Comparison of ENCODE assay signal across 14 mouse cellular contexts in the genomic region with DNA sequence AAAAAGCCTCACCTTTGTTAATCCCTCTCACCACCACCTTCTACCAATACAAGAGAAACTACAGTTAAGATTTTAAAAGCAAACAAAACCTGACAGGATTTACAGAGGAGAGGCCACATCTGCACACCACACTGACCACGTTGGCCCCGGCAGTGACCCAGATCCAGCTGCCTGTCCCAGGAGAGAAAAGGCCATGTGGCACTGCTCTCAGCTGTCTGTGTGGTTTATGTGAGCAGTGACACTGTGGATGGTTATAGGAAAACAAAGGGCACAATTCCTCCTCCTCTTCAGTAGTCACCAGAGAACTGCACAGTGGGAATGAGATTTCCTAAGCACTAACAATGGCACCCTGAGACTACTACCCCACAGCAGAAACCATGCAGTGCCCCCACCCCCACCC. TPM values are rescaled to one million over a fixed set of nuclear protein-coding genes. Genes with fewer than 3 reads are reported as not detected.
DNase-seq lines count a peak whose midpoint lies in the region; ATAC-seq and TF ChIP-seq lines count a peak whose summit lies in the region.
"Had no signal": no experiment of that assay in that cellular context is flagged by ENCODE, and none has a peak within 500 bp of the region (broad histone marks: within the 10 kb centered on the region; RNA-seq: fewer than 3 reads in every experiment).

No protein-coding gene starts in this region.

- WGBS in forebrain, embryonic 10.5 days: 59% methylated on average over 2 of the region's 2 CpGs
- whole genome bisulfite sequencing in forebrain, postnatal 0 days: 61% methylated on average over 2 of the region's 2 CpGs
- 42% methylated on average over 2 of the region's 2 CpGs for WGBS in hindbrain, embryonic 11.5 days
- WGBS in hindbrain, embryonic 16.5 days: 46% methylated on average over 2 of the region's 2 CpGs
- 37% methylated on average over 2 of the region's 2 CpGs for WGBS in neural tube, embryonic 11.5 days

- no peaks in the 10 kb centered on the region for H3K36me3 ChIP-seq in forebrain, embryonic 10.5 days (replicated peaks)
- H3K36me3 ChIP-seq in forebrain, postnatal 0 days (ENCODE audit: insufficient read depth): peaks cover 15% of the 10 kb centered on the region
- H3K36me3 ChIP-seq in hindbrain, embryonic 11.5 days (ENCODE audit: control insufficient read depth, insufficient read depth, low read length): no peaks in the 10 kb centered on the region
- no peaks in the 10 kb centered on the region for H3K36me3 ChIP-seq in hindbrain, embryonic 16.5 days (ENCODE audit: control insufficient read depth, insufficient read depth, low read length)
- H3K36me3 ChIP-seq in neural tube, embryonic 11.5 days (ENCODE audit: control insufficient read depth, insufficient read depth, low read length): no peaks in the 10 kb centered on the region
- H3K36me3 ChIP-seq: intestine, embryonic 15.5 days had no signal

- no peak overlapping the region for H3K9ac ChIP-seq in forebrain, postnatal 0 days
- no peak overlapping the region for H3K9ac ChIP-seq in hindbrain, embryonic 11.5 days (ENCODE audit: low read depth, low read length)
- H3K9ac ChIP-seq in hindbrain, embryonic 16.5 days (ENCODE audit: low read depth, low read length): no peak overlapping the region
- no peak overlapping the region; the same call in 1 of the 2 replicates for H3K9ac ChIP-seq in neural tube, embryonic 11.5 days (ENCODE audit: low read length)
- H3K9ac ChIP-seq: intestine, embryonic 15.5 days had no signal

- DNase-seq in forebrain, embryonic 10.5 days (ENCODE audit: extremely low spot score, low spot score): no peak
- no peak for DNase-seq in forebrain, postnatal 0 days
- DNase-seq in hindbrain, embryonic 11.5 days (ENCODE audit: low spot score): peak; percentile 11
- DNase-seq in neural tube, embryonic 11.5 days (ENCODE audit: low spot score): no peak
- no peak for DNase-seq in neural tube, embryonic 10.5 days (ENCODE audit: extremely low spot score, low spot score)
- no peak for DNase-seq in cerebellum, adult 18-20 months
- DNase-seq in cerebellum, postnatal 36 days: no peak
- DNase-seq: adrenal gland, postnatal 25 days; left cerebral cortex, postnatal 4 days had no signal

- H3K4me2 ChIP-seq in forebrain, postnatal 0 days (ENCODE audit: low read depth): no peak overlapping the region
- no peak overlapping the region for H3K4me2 ChIP-seq in hindbrain, embryonic 11.5 days (replicated peaks; ENCODE audit: low read depth, low read length)
- H3K4me2 ChIP-seq in hindbrain, embryonic 16.5 days (ENCODE audit: low read length): no peak overlapping the region
- no peak overlapping the region for H3K4me2 ChIP-seq in neural tube, embryonic 11.5 days (ENCODE audit: low read depth)
- H3K4me2 ChIP-seq: intestine, embryonic 15.5 days had no signal

- H3K27me3 ChIP-seq in forebrain, embryonic 10.5 days (ENCODE audit: poor library complexity, severe bottlenecking): no peaks in the 10 kb centered on the region
- no peaks in the 10 kb centered on the region for H3K27me3 ChIP-seq in forebrain, postnatal 0 days (ENCODE audit: insufficient read depth, low read length)
- H3K27me3 ChIP-seq in hindbrain, embryonic 11.5 days (ENCODE audit: control insufficient read depth, insufficient read depth, low read length): no peaks in the 10 kb centered on the region
- H3K27me3 ChIP-seq in hindbrain, embryonic 16.5 days (replicated peaks; ENCODE audit: control insufficient read depth, insufficient read depth, low read length): no peaks in the 10 kb centered on the region
- no peaks in the 10 kb centered on the region for H3K27me3 ChIP-seq in neural tube, embryonic 11.5 days (ENCODE audit: control insufficient read depth, insufficient read depth, low read length)
- H3K27me3 ChIP-seq: intestine, embryonic 15.5 days had no signal

- H3K27ac ChIP-seq in forebrain, embryonic 10.5 days: peak overlapping the region; percentile 32
- no peak overlapping the region for H3K27ac ChIP-seq in forebrain, postnatal 0 days (ENCODE audit: low read depth, low read length)
- H3K27ac ChIP-seq in hindbrain, embryonic 11.5 days (ENCODE audit: low read depth, low read length): peak overlapping the region; percentile 55; the same call in 1 of the 2 replicates
- H3K27ac ChIP-seq in hindbrain, embryonic 16.5 days (ENCODE audit: low read depth, low read length): no peak overlapping the region
- H3K27ac ChIP-seq in neural tube, embryonic 11.5 days (ENCODE audit: low read depth, low read length): peak overlapping the region; percentile 56; the same call in 1 of the 2 replicates
- H3K27ac ChIP-seq: intestine, embryonic 15.5 days had no signal

- TF ChIP-seq CTCF in forebrain, postnatal 0 days (IDR thresholded peaks at IDR 0.05; ENCODE audit: low read depth): no peak

- no peak for ATAC-seq in forebrain, postnatal 0 days
- ATAC-seq in hindbrain, embryonic 11.5 days (ENCODE audit: low FRiP score): no peak
- ATAC-seq in hindbrain, embryonic 16.5 days: no peak
- no peak for ATAC-seq in neural tube, embryonic 11.5 days (ENCODE audit: insufficient read depth, low FRiP score, low TSS enrichment)

- no peak overlapping the region for H3K4me3 ChIP-seq in forebrain, embryonic 10.5 days
- H3K4me3 ChIP-seq in forebrain, postnatal 0 days (ENCODE audit: low read depth, low read length): no peak overlapping the region
- no peak overlapping the region for H3K4me3 ChIP-seq in hindbrain, embryonic 11.5 days (ENCODE audit: low read depth, low read length)
- H3K4me3 ChIP-seq in hindbrain, embryonic 16.5 days (ENCODE audit: low read length): no peak overlapping the region
- no peak overlapping the region for H3K4me3 ChIP-seq in neural tube, embryonic 11.5 days (ENCODE audit: low read depth, low read length)
- H3K4me3 ChIP-seq: intestine, embryonic 15.5 days had no signal

- no peaks in the 10 kb centered on the region for H3K9me3 ChIP-seq in forebrain, embryonic 10.5 days
- H3K9me3 ChIP-seq in forebrain, postnatal 0 days (ENCODE audit: low read length): no peaks in the 10 kb centered on the region
- H3K9me3 ChIP-seq in hindbrain, embryonic 11.5 days (ENCODE audit: control insufficient read depth, low read length): no peaks in the 10 kb centered on the region
- H3K9me3 ChIP-seq in hindbrain, embryonic 16.5 days (ENCODE audit: control insufficient read depth, low read length): no peaks in the 10 kb centered on the region
- H3K9me3 ChIP-seq in neural tube, embryonic 11.5 days (ENCODE audit: control insufficient read depth, low read length): no peaks in the 10 kb centered on the region
- H3K9me3 ChIP-seq: intestine, embryonic 15.5 days had no signal

- peaks cover 28% of the 10 kb centered on the region for H3K4me1 ChIP-seq in forebrain, embryonic 10.5 days
- H3K4me1 ChIP-seq in forebrain, postnatal 0 days (ENCODE audit: insufficient read depth): no peaks in the 10 kb centered on the region
- H3K4me1 ChIP-seq in hindbrain, embryonic 11.5 days (replicated peaks; ENCODE audit: control insufficient read depth, insufficient read depth, low read length): peaks cover 3% of the 10 kb centered on the region; the same call in 1 of the 2 replicates
- H3K4me1 ChIP-seq in hindbrain, embryonic 16.5 days (ENCODE audit: control insufficient read depth, insufficient read depth, low read depth, low read length): no peaks in the 10 kb centered on the region; the same call in 1 of the 2 replicates
- H3K4me1 ChIP-seq in neural tube, embryonic 11.5 days (ENCODE audit: control insufficient read depth, insufficient read depth, low read length): peaks cover 13% of the 10 kb centered on the region

RNA-seq across cellular contexts. Expression of a gene that starts 23.3 kb away (rescaled TPM):
- not detected in 2 replicates for polyA plus RNA-seq in forebrain, embryonic 10.5 days (2016; fragmentation: Nextera tagmentation; extraction: Ambion mirVana)
- total RNA-seq in forebrain, postnatal 0 days (2014; rRNA removed): not detected in 2 replicates
- not detected in 2 replicates for polyA plus RNA-seq in forebrain, postnatal 0 days (2015; fragmentation: Nextera tagmentation; extraction: Ambion mirVana)
- not detected in 2 replicates for polyA plus RNA-seq in hindbrain, embryonic 11.5 days (2014; fragmentation: Nextera tagmentation; extraction: Ambion mirVana)
- polyA plus RNA-seq in hindbrain, embryonic 16.5 days (2015; fragmentation: Nextera tagmentation; extraction: Ambion mirVana): not detected in 2 replicates
- polyA plus RNA-seq in neural tube, embryonic 11.5 days (2014; fragmentation: Nextera tagmentation; extraction: Ambion mirVana): not detected in 2 replicates
- total RNA-seq: adrenal gland, postnatal 25 days; layer of hippocampus, postnatal 14 days; left cerebral cortex, postnatal 4 days had no signal
- polyA plus RNA-seq: gonadal fat pad, adult 2 months; intestine, embryonic 15.5 days; lung, embryonic 16.5 days had no signal

Comparison
In these comparisons a context has a peak if more than half of its experiments do, and no peak if none do; other contexts are left out.
1. H3K27ac ChIP-seq: peak in forebrain, embryonic 10.5 days (single experiment), hindbrain, embryonic 11.5 days (single experiment) and neural tube, embryonic 11.5 days (single experiment); none in forebrain, postnatal 0 days (single experiment) and hindbrain, embryonic 16.5 days (single experiment).